Mouse (Mus musculus) liver, embryonic 12.5 days (tissue): ENCODE results near the gene Uhrf2. TPM values are rescaled to one million over a fixed set of nuclear protein-coding genes. Genes with fewer than 3 reads are reported as not detected.
A peak's percentile ranks its signal among the peaks of the same experiment; 100 is the strongest.

Experiments used
- ATAC-seq: fragments of 200-750 bp; cut with Nextera tagmentation; 2 replicates; pipeline ENCODE4 v1.8.0; 2017; ENCODE audit warnings: moderate number of reproducible peaks, mild to moderate bottlenecking, moderate library complexity
- H3K27ac ChIP-seq: fragments of 300-500 bp; sonication (generic); 2 replicates; pipeline ENCODE4 v1.5.1; 2016; ENCODE audit warnings: mild to moderate bottlenecking
- H3K27me3 ChIP-seq: fragments of 300-500 bp; sonication (generic); replicated peaks from 2 replicates; pipeline ENCODE4 v1.6.1; 2016; ENCODE audit warnings: mild to moderate bottlenecking, moderate library complexity
- H3K36me3 ChIP-seq: fragments of 300-500 bp; sonication (generic); 2 replicates; pipeline ENCODE4 v1.6.1; 2016; ENCODE audit warnings: mild to moderate bottlenecking, moderate library complexity
- H3K4me1 ChIP-seq: fragments of 300-500 bp; sonication (generic); 2 replicates; pipeline ENCODE4 v1.6.1; 2016
- H3K4me2 ChIP-seq: fragments of 300-500 bp; sonication (generic); 2 replicates; pipeline ENCODE4 v1.6.1; 2016; ENCODE audit warnings: mild to moderate bottlenecking, moderate library complexity
- H3K4me3 ChIP-seq: fragments of 300-500 bp; sonication (generic); 2 replicates; pipeline ENCODE4 v1.5.1; 2016; ENCODE audit warnings: mild to moderate bottlenecking, moderate library complexity
- H3K9ac ChIP-seq: fragments of 300-500 bp; sonication (generic); 2 replicates; pipeline ENCODE4 v1.6.1; 2016; ENCODE audit warnings: mild to moderate bottlenecking, moderate library complexity
- H3K9me3 ChIP-seq: fragments of 300-500 bp; sonication (generic); replicated peaks from 2 replicates; pipeline ENCODE4 v1.6.1; 2016; ENCODE audit warnings: mild to moderate bottlenecking, moderate library complexity
- WGBS: fragments of 180-500 bp; shearing (Covaris S2); methylation state at CpG from one replicate; pipeline ENCODE4 v1.1.7; 2016; ENCODE audit not compliant: insufficient replicate concordance; 5-methylcytosine and 5-hydroxymethylcytosine counted together
- polyA plus RNA-seq: library from polyadenylated mRNA; unstranded; fragments of >200 nt; fragmentation: Nextera tagmentation; extraction: Ambion mirVana; gene quantifications from 2 replicates; pipeline ENCODE4 v1.2.1, GENCODE M21; 2016

Gene Uhrf2
- polyA plus RNA-seq, 1 experiment from 2014 or later: 53.1 TPM

GRCm38 (mm10) chr19:30112961-30113688 is 82.8 kb downstream of the Uhrf2 start:
- Histone ChIP-seq H3K4me1 (0 out of 2 replicates have a peak, but pooled peaks cover 4% of the 10 kb centered on the region), H3K36me3 (peaks cover 4% of the 10 kb centered on the region; the same call in 1 of the 2 replicates), H3K9me3 (no peaks in the 10 kb centered on the region), H3K4me2 (no peak overlapping the region), H3K9ac (no peak overlapping the region), H3K27ac (no peak overlapping the region), H3K27me3 (no peaks in the 10 kb centered on the region), H3K4me3 (no peak overlapping the region)
- WGBS: 82% methylated on average over 16 of the region's 16 CpGs
- no peak for ATAC-seq

GRCm38 (mm10) chr19:30114919-30115441 is 84.7 kb downstream of the Uhrf2 start:
- H3K4me2 ChIP-seq: no peak overlapping the region
- no peak overlapping the region for H3K27ac ChIP-seq
- no peak overlapping the region for H3K4me3 ChIP-seq
- H3K27me3 ChIP-seq: no peaks in the 10 kb centered on the region
- H3K9ac ChIP-seq: no peak overlapping the region
- no peak for ATAC-seq
- H3K4me1 ChIP-seq: 0 out of 2 replicates have a peak, but pooled peaks cover 7% of the 10 kb centered on the region
- no peaks in the 10 kb centered on the region; the same call in 1 of the 2 replicates for H3K36me3 ChIP-seq
- no peaks in the 10 kb centered on the region for H3K9me3 ChIP-seq
- 67% methylated on average over 14 of the region's 14 CpGs for WGBS

- Histone ChIP-seq H3K9ac (no peak overlapping the region), H3K27ac (no peak overlapping the region), H3K27me3 (no peaks in the 10 kb centered on the region), H3K9me3 (no peaks in the 10 kb centered on the region), H3K4me2 (no peak overlapping the region), H3K4me1 (0 out of 2 replicates have a peak, but pooled peaks cover 7% of the 10 kb centered on the region), H3K36me3 (no peaks in the 10 kb centered on the region), H3K4me3 (no peak overlapping the region)
- WGBS: 84% methylated on average over 5 of the region's 5 CpGs
- ATAC-seq: no peak
These were observed 85.3 kb downstream of the Uhrf2 start for GRCm38 (mm10) chr19:30115606-30116005.

- ATAC-seq: no peak
These were observed 86.9 kb downstream of the Uhrf2 start for GRCm38 (mm10) chr19:30117241-30117640.

GRCm38 (mm10) chr19:30117775-30118174 is 87.5 kb downstream of the Uhrf2 start:
- Histone ChIP-seq H3K27me3 (no peaks in the 10 kb centered on the region), H3K36me3 (no peaks in the 10 kb centered on the region), H3K4me2 (no peak overlapping the region), H3K4me1 (0 out of 2 replicates have a peak, but pooled peaks cover 7% of the 10 kb centered on the region), H3K9ac (no peak overlapping the region), H3K27ac (no peak overlapping the region), H3K4me3 (no peak overlapping the region), H3K9me3 (no peaks in the 10 kb centered on the region)
- no peak for ATAC-seq
- WGBS: 60% methylated on average over 9 of the region's 9 CpGs

More at GRCm38 (mm10) chr19:30117241-30117640, 86.9 kb downstream of the Uhrf2 start:
- H3K9ac ChIP-seq: no peak overlapping the region
- H3K4me2 ChIP-seq: no peak overlapping the region
- H3K36me3 ChIP-seq: no peaks in the 10 kb centered on the region
- H3K4me3 ChIP-seq: no peak overlapping the region
- no peaks in the 10 kb centered on the region for H3K27me3 ChIP-seq
- H3K27ac ChIP-seq: no peak overlapping the region
- no peaks in the 10 kb centered on the region for H3K9me3 ChIP-seq
- H3K4me1 ChIP-seq: 0 out of 2 replicates have a peak, but pooled peaks cover 7% of the 10 kb centered on the region
- 69% methylated on average over 4 of the region's 4 CpGs for WGBS

- Histone ChIP-seq H3K9me3 (no peaks in the 10 kb centered on the region), H3K4me2 (no peak overlapping the region), H3K9ac (no peak overlapping the region), H3K27me3 (no peaks in the 10 kb centered on the region), H3K4me3 (no peak overlapping the region), H3K27ac (peak overlapping the region; percentile 53; the same call in 1 of the 2 replicates), H3K36me3 (0 out of 2 replicates have a peak, but pooled peaks cover 4% of the 10 kb centered on the region), H3K4me1 (0 out of 2 replicates have a peak, but pooled peaks cover 7% of the 10 kb centered on the region)
- 72% methylated on average over 17 of the region's 17 CpGs for WGBS
- ATAC-seq: peak; percentile 83
These were observed 88.3 kb downstream of the Uhrf2 start for GRCm38 (mm10) chr19:30118344-30119312.

GRCm38 (mm10) chr19:30124999-30125669 is 94.8 kb downstream of the Uhrf2 start:
- Histone ChIP-seq H3K27me3 (no peaks in the 10 kb centered on the region), H3K4me2 (no peak overlapping the region), H3K4me1 (no peaks in the 10 kb centered on the region), H3K9me3 (no peaks in the 10 kb centered on the region), H3K4me3 (no peak overlapping the region), H3K9ac (no peak overlapping the region), H3K36me3 (0 out of 2 replicates have a peak, but pooled peaks cover 10% of the 10 kb centered on the region), H3K27ac (no peak overlapping the region)
- 45% methylated on average over 7 of the region's 7 CpGs for WGBS
- no peak for ATAC-seq

- Histone ChIP-seq H3K27ac (no peak overlapping the region), H3K4me2 (no peak overlapping the region), H3K36me3 (0 out of 2 replicates have a peak, but pooled peaks cover 10% of the 10 kb centered on the region), H3K9ac (no peak overlapping the region), H3K27me3 (no peaks in the 10 kb centered on the region), H3K9me3 (no peaks in the 10 kb centered on the region), H3K4me3 (no peak overlapping the region), H3K4me1 (no peaks in the 10 kb centered on the region)
- WGBS: 68% methylated on average over 7 of the region's 7 CpGs
- no peak for ATAC-seq
These were observed 95.4 kb downstream of the Uhrf2 start for GRCm38 (mm10) chr19:30125670-30126059.

- Histone ChIP-seq H3K27me3 (no peaks in the 10 kb centered on the region), H3K36me3 (0 out of 2 replicates have a peak, but pooled peaks cover 10% of the 10 kb centered on the region), H3K4me2 (no peak overlapping the region), H3K27ac (no peak overlapping the region), H3K4me3 (no peak overlapping the region), H3K9ac (no peak overlapping the region), H3K4me1 (no peaks in the 10 kb centered on the region), H3K9me3 (no peaks in the 10 kb centered on the region)
- no peak for ATAC-seq
- 45% methylated on average over 4 of the region's 4 CpGs for WGBS
These were observed 97.9 kb downstream of the Uhrf2 start for GRCm38 (mm10) chr19:30128177-30128576.

- Histone ChIP-seq H3K4me2 (no peak overlapping the region), H3K9me3 (no peaks in the 10 kb centered on the region), H3K27ac (no peak overlapping the region), H3K4me1 (no peaks in the 10 kb centered on the region), H3K9ac (no peak overlapping the region), H3K4me3 (no peak overlapping the region), H3K27me3 (no peaks in the 10 kb centered on the region), H3K36me3 (no peaks in the 10 kb centered on the region)
- ATAC-seq: no peak
- 63% methylated on average over 1 of the region's 1 CpGs for WGBS
These were observed 106.0 kb downstream of the Uhrf2 start for GRCm38 (mm10) chr19:30136308-30136707.
